Mouse (Mus musculus) kidney, adult 2 months (tissue): ENCODE results near the gene Slc12a6. TPM values are rescaled to one million over a fixed set of nuclear protein-coding genes. Genes with fewer than 3 reads are reported as not detected.

Experiments
- DNase-seq: peaks from one replicate; pipeline ENCODE4 v3.0.0; 2021
- H3K27ac ChIP-seq: fragments of 200-500 bp; 2 replicates; pipeline ENCODE4 v1.5.1; 2012; ENCODE audit warnings: low read depth, low read length, control low read depth, inconsistent platforms; ENCODE audit not compliant: insufficient read depth
- H3K27me3 ChIP-seq: fragments of 200-500 bp; replicated peaks from 2 replicates; pipeline ENCODE4 v1.6.1; 2012; ENCODE audit warnings: mild to moderate bottlenecking, moderate library complexity, low read length, inconsistent platforms; ENCODE audit not compliant: control insufficient read depth, insufficient read depth
- H3K36me3 ChIP-seq: fragments of 200-500 bp; 2 replicates; pipeline ENCODE4 v1.6.1; 2012; ENCODE audit warnings: mild to moderate bottlenecking, moderate library complexity, low read length, inconsistent platforms; ENCODE audit not compliant: control insufficient read depth, insufficient read depth
- H3K4me1 ChIP-seq: fragments of 200-500 bp; 2 replicates; pipeline ENCODE4 v1.6.1; 2011; ENCODE audit warnings: low read length; ENCODE audit not compliant: control insufficient read depth, insufficient read depth
- H3K4me3 ChIP-seq: fragments of 200-500 bp; 2 replicates; pipeline ENCODE4 v1.5.1; 2011; ENCODE audit warnings: mild to moderate bottlenecking, low read depth, low read length, control low read depth; ENCODE audit not compliant: insufficient read depth
- CTCF ChIP-seq: fragments of 200-500 bp; conservative IDR thresholded peaks from 2 replicates; pipeline ENCODE4 v1.5.1; 2011; ENCODE audit warnings: low read depth, mild to moderate bottlenecking, control low read depth, low read length, moderate library complexity, mixed read lengths; ENCODE audit not compliant: insufficient read depth, insufficient read length
- POLR2A ChIP-seq: fragments of 200-500 bp; IDR thresholded peaks from one replicate; pipeline ENCODE4 v1.6.1; 2011; ENCODE audit warnings: low read depth, low read length, control low read depth
- WGBS: fragments of 180-500 bp; shearing (Covaris S2); methylation state at CpG from one replicate; pipeline ENCODE4 v1.1.7; 2018; 5-methylcytosine and 5-hydroxymethylcytosine counted together
- polyA plus RNA-seq: library from polyadenylated mRNA; depleted of rRNA; stranded (reverse); fragments of >200 nt; gene quantifications from 2 replicates; pipeline ENCODE4 v1.2.3, GENCODE M21; 2012

The Slc12a6 gene
- polyA plus RNA-seq, 1 experiment = 29.6 TPM

- Histone ChIP-seq H3K27ac (no peak overlapping the region), H3K27me3 (no peaks in the 10 kb centered on the region), H3K36me3 (no peaks in the 10 kb centered on the region), H3K4me1 (peaks cover 3% of the 10 kb centered on the region; the same call in 1 of the 2 replicates), H3K4me3 (no peak overlapping the region)
- 72% methylated on average over 4 of the region's 4 CpGs for WGBS
- TF ChIP-seq POLR2A (no peak), CTCF (no peak)
- DNase-seq = no peak
Measured at GRCm38 (mm10) chr2:112264364-112264763, 1.3 kb upstream of the Slc12a6 start.

- TF ChIP-seq POLR2A (no peak), CTCF (no peak)
- under 1% methylated on average over 11 of the region's 11 CpGs for WGBS
- peaks cover 3% of the 10 kb centered on the region; the same call in 1 of the 2 replicates for H3K4me1 ChIP-seq
- peak within 1 kb of the TSS; percentile 77 for H3K27ac ChIP-seq
- H3K36me3 ChIP-seq = no peaks in the 10 kb centered on the region
- H3K27me3 ChIP-seq = no peaks in the 10 kb centered on the region
- peak; percentile 60 for DNase-seq
- peak within 1 kb of the TSS; percentile 89 for H3K4me3 ChIP-seq
Measured at GRCm38 (mm10) chr2:112266242-112266592, 592 bp downstream of the Slc12a6 start, which contains the start of gene Gm21985. Gene Gm21985 (plus strand): TSS chr2:112266314.

GRCm38 (mm10) chr2:112266780-112267179, 1.2 kb downstream of the Slc12a6 start:
- peaks cover 3% of the 10 kb centered on the region; the same call in 1 of the 2 replicates for H3K4me1 ChIP-seq
- H3K4me3 ChIP-seq = peak overlapping the region; percentile 48
- peak overlapping the region; percentile 35 for H3K27ac ChIP-seq
- 18% methylated on average over 10 of the region's 10 CpGs for WGBS
- TF ChIP-seq CTCF (no peak), POLR2A (no peak)
- no peaks in the 10 kb centered on the region for H3K27me3 ChIP-seq
- H3K36me3 ChIP-seq = no peaks in the 10 kb centered on the region
- DNase-seq = peak; percentile 34

GRCm38 (mm10) chr2:112267547-112268269, 2.1 kb downstream of the Slc12a6 start:
- Histone ChIP-seq H3K27ac (no peak overlapping the region), H3K4me3 (peak overlapping the region; percentile 19; the same call in 1 of the 2 replicates), H3K36me3 (no peaks in the 10 kb centered on the region), H3K4me1 (no peaks in the 10 kb centered on the region; the same call in 1 of the 2 replicates), H3K27me3 (no peaks in the 10 kb centered on the region)
- WGBS = 46% methylated on average over 8 of the region's 8 CpGs
- no peak for TF ChIP-seq CTCF
- no peak for TF ChIP-seq POLR2A
- peak; percentile 36 for DNase-seq

GRCm38 (mm10) chr2:112270011-112270410, 4.4 kb downstream of the Slc12a6 start:
- WGBS = 73% methylated on average over 2 of the region's 2 CpGs
- Histone ChIP-seq H3K27me3 (no peaks in the 10 kb centered on the region), H3K4me1 (no peaks in the 10 kb centered on the region; the same call in 1 of the 2 replicates), H3K27ac (no peak overlapping the region), H3K4me3 (no peak overlapping the region), H3K36me3 (no peaks in the 10 kb centered on the region)
- no peak for DNase-seq
- TF ChIP-seq POLR2A = no peak
- no peak for TF ChIP-seq CTCF

GRCm38 (mm10) chr2:112272909-112273308, 7.3 kb downstream of the Slc12a6 start:
- H3K27ac ChIP-seq = no peak overlapping the region
- 93% methylated on average over 2 of the region's 2 CpGs for WGBS
- H3K27me3 ChIP-seq = no peaks in the 10 kb centered on the region
- no peaks in the 10 kb centered on the region; the same call in 1 of the 2 replicates for H3K4me1 ChIP-seq
- H3K36me3 ChIP-seq = no peaks in the 10 kb centered on the region
- no peak overlapping the region for H3K4me3 ChIP-seq
- DNase-seq = no peak
- no peak for TF ChIP-seq CTCF
- no peak for TF ChIP-seq POLR2A

- WGBS = 89% methylated on average over 6 of the region's 6 CpGs
- H3K4me1 ChIP-seq = no peaks in the 10 kb centered on the region; the same call in 1 of the 2 replicates
- TF ChIP-seq POLR2A (no peak), CTCF (no peak)
- DNase-seq = no peak
- no peak overlapping the region for H3K4me3 ChIP-seq
- no peaks in the 10 kb centered on the region for H3K36me3 ChIP-seq
- H3K27me3 ChIP-seq = no peaks in the 10 kb centered on the region
- no peak overlapping the region for H3K27ac ChIP-seq
Measured at GRCm38 (mm10) chr2:112273474-112273873, 7.8 kb downstream of the Slc12a6 start.
